Mouse (Mus musculus): ENCODE data around the gene Dcakd. TPM values are rescaled to one million over a fixed set of nuclear protein-coding genes. Genes with fewer than 3 reads are reported as not detected.

Gene Dcakd
- polyA plus RNA-seq, 1 experiment, result not detected

DNA sequence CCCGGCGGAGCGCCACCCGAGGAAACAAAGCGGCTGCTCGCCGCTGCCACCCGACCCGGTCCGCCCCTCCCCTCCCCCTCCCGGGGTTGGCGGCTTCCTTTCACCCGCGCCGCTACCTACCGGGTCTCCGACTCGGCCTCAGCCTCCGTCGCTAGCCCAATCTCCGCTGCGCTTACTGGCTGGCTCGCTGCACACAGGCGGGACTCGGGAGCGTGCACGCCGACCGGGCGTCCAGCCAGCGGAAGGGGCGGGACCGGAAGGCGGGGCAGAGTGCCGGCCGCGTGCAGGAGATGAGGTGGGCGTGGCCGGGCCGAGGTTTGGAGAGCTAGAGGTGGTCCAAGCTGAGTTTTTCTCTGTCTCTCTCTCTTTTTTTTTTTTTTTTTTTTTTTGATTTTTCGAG is 11.2 kb downstream of the Dcakd start:
- TF ChIP-seq CTCF (IDR thresholded peaks at IDR 0.05; ENCODE audit: insufficient read depth, low read depth, low read length), result no peak
- peak; percentile 59 for TF ChIP-seq POLR2A (IDR thresholded peaks at IDR 0.05; ENCODE audit: insufficient read depth, low read depth, low read length)
- H3K4me1 ChIP-seq (ENCODE audit: control insufficient read depth, insufficient read depth, low read length), result peaks cover 5% of the 10 kb centered on the region; the same call in 1 of the 2 replicates
- H3K4me3 ChIP-seq (ENCODE audit: insufficient read depth, low read depth, low read length), result peak overlapping the region; percentile 94
- WGBS, result 1% methylated on average over 41 of the region's 41 CpGs
- H3K27ac ChIP-seq (ENCODE audit: insufficient read depth, low read depth, low read length), result peak overlapping the region; percentile 69

DNA sequence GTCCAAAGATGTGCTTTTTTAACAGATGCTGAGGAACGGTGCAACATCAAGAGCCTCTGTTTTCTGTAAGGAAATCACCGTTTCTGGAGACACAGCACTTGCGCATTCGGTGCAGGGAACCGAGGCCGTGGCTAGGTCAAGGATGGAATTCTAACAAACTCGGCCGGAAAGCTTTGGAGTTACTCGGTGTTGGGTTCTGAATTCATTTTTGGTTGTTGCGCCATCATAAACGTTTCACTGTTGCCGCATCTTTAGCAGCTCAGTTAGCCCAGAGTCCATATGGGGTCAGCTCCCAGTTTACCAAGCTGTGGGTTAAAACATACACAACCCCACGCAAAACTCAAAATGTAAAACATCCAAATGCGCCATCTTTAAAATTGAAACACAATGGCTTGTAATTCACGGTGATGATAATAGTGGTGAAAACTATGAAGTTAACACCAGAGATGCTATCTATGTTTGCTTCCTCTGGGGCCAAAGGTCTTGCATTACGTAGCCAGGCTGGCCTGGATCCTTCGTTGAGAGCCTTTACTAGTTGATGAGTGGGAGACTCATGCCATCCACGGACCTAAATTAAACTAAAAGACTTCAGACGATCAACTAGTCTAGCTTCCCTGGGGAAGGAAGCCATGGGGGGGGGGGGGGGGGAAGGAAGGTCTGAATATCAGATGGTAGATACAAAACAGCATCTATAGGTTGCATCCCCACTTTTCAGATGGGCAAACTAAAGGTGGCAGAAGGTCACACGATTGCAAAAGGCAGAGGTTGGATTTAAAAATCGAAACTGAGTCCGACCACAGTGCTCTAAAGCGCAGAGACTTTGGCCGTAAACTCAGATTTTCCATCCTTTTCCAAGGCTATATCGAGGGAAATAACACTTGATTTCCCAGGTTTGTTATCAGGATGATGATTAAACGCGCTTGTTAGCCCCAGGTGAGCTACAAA is 12.0 kb downstream of the Dcakd start:
- Histone ChIP-seq H3K4me3 (ENCODE audit: insufficient read depth, low read depth, low read length) (peak overlapping the region; percentile 94), H3K27ac (ENCODE audit: insufficient read depth, low read depth, low read length) (peak overlapping the region; percentile 69), H3K4me1 (ENCODE audit: control insufficient read depth, insufficient read depth, low read length) (peaks cover 5% of the 10 kb centered on the region; the same call in 1 of the 2 replicates)
- 42% methylated on average over 27 of the region's 27 CpGs for WGBS
- no peak for TF ChIP-seq CTCF (IDR thresholded peaks at IDR 0.05; ENCODE audit: insufficient read depth, low read depth, low read length)
- no peak for TF ChIP-seq POLR2A (IDR thresholded peaks at IDR 0.05; ENCODE audit: insufficient read depth, low read depth, low read length)

DNA sequence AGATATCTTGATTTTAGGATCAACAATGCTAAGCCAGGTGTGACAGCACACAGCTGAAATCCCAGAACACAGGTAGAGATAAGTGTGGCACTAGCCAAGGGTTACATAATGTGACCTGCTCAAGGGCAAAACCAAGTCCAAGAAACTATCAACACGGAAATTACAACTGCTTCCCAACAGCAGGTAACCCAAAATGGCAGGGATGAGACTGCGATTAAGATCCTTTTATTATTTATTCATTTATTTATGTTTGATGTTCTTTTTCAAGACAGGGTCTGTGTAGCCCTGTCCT is 17.0 kb downstream of the Dcakd start:
- Histone ChIP-seq H3K4me1 (ENCODE audit: control insufficient read depth, insufficient read depth, low read length) (peaks cover 22% of the 10 kb centered on the region), H3K27ac (ENCODE audit: insufficient read depth, low read depth, low read length) (no peak overlapping the region), H3K4me3 (ENCODE audit: insufficient read depth, low read depth, low read length) (no peak overlapping the region)
- 93% methylated on average over 2 of the region's 2 CpGs for WGBS
- TF ChIP-seq POLR2A (IDR thresholded peaks at IDR 0.05; ENCODE audit: insufficient read depth, low read depth, low read length) (no peak), CTCF (IDR thresholded peaks at IDR 0.05; ENCODE audit: insufficient read depth, low read depth, low read length) (no peak)

DNA sequence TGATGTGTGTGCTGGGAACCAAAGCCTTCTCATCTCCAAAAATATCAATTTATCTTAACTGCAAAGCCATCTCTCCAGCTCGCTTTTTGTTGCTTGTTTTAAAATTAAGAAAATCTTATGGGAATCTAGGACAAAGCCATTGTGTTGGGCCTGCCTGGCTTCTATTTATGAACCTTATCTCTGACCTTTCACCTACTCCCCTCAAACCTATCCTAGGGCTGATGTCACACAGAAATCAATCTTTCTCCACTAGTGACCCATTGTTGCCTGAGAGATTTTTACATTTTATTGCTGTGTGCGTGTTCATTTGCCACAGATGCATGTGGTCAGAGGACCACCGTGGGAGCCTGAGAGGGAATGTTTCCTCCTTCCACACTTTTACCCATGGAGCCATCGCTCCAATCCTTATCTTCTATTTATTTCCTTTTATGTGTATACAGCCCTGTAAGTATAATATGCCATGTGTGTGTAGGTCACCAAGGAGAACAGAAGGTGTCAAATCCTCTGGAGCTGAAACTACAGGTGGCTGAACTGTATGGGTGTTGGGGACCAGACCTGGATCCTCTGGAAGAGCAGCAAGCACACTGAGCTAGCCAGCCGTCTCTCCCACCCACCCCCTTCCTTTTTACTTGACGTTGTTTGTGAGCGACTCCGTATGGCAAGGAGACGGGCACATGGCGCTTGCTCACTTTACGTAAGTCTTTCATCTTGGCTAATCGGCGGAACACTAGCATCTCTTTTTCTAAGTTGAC is 17.5 kb downstream of the Dcakd start:
- H3K4me1 ChIP-seq (ENCODE audit: control insufficient read depth, insufficient read depth, low read length), result peaks cover 20% of the 10 kb centered on the region
- no peak overlapping the region for H3K4me3 ChIP-seq (ENCODE audit: insufficient read depth, low read depth, low read length)
- H3K27ac ChIP-seq (ENCODE audit: insufficient read depth, low read depth, low read length), result no peak overlapping the region
- TF ChIP-seq CTCF (IDR thresholded peaks at IDR 0.05; ENCODE audit: insufficient read depth, low read depth, low read length), result no peak
- no peak for TF ChIP-seq POLR2A (IDR thresholded peaks at IDR 0.05; ENCODE audit: insufficient read depth, low read depth, low read length)
- WGBS, result 91% methylated on average over 13 of the region's 13 CpGs

DNA sequence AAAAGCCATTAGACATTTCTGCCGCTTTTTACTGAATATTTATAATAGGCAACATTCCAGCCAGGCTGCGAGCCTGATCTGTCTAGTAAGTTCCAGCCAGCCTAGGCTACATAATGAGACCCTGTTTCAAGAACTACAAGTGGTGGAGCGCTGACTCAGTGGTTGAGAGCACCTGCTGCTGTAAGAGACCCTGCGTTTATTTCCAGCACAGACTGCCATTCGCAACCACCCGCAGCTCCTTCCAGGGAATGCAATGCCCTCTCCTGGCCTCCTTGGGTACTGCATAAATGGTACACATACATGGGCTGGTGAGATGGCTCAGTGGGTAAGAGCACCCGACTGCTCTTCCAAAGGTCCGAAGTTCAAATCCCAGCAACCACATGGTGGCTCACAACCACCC is 18.9 kb downstream of the Dcakd start:
- H3K4me1 ChIP-seq (ENCODE audit: control insufficient read depth, insufficient read depth, low read length), result peaks cover 28% of the 10 kb centered on the region
- no peak overlapping the region for H3K4me3 ChIP-seq (ENCODE audit: insufficient read depth, low read depth, low read length)
- TF ChIP-seq CTCF (IDR thresholded peaks at IDR 0.05; ENCODE audit: insufficient read depth, low read depth, low read length), result no peak
- no peak overlapping the region for H3K27ac ChIP-seq (ENCODE audit: insufficient read depth, low read depth, low read length)
- 47% methylated on average over 8 of the region's 8 CpGs for WGBS

DNA sequence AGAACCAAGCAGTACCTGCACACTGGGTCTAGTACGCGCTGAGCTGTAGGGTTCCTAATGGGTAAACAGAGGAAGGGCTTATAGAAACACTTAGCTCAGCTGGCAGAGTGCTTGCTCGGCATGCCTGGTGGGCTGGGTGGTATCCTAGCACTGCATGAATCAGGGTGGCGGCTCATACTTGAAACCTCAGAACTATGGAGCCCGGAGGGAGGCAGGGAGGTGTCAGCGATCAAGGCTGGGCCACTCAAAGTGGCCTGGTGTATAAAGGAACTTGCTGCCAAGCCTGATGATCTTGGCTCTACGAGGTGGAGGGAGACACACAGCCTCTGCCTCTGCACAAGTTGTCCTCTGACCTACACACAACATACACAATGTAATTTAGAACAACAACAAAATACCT is 19.6 kb downstream of the Dcakd start:
- H3K4me1 ChIP-seq (ENCODE audit: control insufficient read depth, insufficient read depth, low read length), result peaks cover 31% of the 10 kb centered on the region
- no peak for TF ChIP-seq POLR2A (IDR thresholded peaks at IDR 0.05; ENCODE audit: insufficient read depth, low read depth, low read length)
- TF ChIP-seq CTCF (IDR thresholded peaks at IDR 0.05; ENCODE audit: insufficient read depth, low read depth, low read length), result no peak
- 52% methylated on average over 7 of the region's 7 CpGs for WGBS
- H3K27ac ChIP-seq (ENCODE audit: insufficient read depth, low read depth, low read length), result peak overlapping the region; percentile 26; the same call in 1 of the 2 replicates
- H3K4me3 ChIP-seq (ENCODE audit: insufficient read depth, low read depth, low read length), result no peak overlapping the region

DNA sequence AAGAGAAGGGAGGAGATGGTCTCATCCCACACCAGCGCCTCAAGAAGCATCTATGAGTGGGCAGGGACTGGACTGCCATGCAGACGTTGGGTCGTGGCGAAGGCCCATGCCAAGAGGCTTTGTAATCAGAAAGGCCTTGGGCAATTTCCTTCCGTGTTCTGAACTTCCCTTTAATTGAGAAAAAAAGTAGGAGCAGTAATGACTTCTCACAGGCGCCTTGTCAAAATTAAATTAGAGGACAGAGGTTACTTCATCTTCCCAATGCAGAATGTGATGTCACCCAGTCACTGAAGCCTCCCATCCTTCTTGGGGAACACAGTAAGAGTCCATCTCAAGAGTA is 21.2 kb downstream of the Dcakd start:
- Histone ChIP-seq H3K4me1 (ENCODE audit: control insufficient read depth, insufficient read depth, low read length) (peaks cover 43% of the 10 kb centered on the region), H3K4me3 (ENCODE audit: insufficient read depth, low read depth, low read length) (no peak overlapping the region), H3K27ac (ENCODE audit: insufficient read depth, low read depth, low read length) (no peak overlapping the region)
- 55% methylated on average over 6 of the region's 6 CpGs for WGBS
- TF ChIP-seq CTCF (IDR thresholded peaks at IDR 0.05; ENCODE audit: insufficient read depth, low read depth, low read length), result no peak
- TF ChIP-seq POLR2A (IDR thresholded peaks at IDR 0.05; ENCODE audit: insufficient read depth, low read depth, low read length), result no peak

DNA sequence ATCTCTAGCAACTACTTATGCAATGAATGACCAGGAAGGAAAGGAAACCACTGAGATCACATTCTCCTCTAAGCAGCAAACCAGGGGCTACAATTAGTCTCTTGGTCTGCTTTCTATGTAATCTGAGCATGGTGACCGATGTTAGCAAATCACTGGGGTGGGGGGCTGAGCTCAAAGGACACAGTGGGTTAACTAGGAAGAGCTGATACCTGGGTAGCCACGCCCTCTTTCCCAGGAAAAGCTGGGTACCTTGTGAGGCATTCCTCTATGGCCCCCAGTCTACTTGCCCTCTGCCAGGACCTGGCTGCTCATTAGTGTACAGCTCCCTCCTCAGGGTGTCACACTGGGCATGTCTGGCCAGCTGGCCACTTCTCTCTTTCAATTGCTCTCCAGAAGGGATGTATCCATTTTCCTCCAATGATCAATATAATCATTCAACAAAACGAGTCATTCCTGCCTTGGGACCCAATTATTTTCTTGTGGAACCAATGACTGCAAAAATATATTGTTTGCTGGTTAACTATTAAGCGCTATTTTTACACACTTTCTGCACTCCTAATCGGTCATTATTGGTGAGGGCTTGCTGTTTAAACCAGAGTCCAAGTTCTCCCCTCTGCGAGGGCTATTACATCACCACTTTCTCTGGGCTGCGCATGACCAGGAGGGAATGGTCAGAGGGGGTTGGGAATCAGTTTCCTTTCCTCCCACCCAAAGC is 21.7 kb downstream of the Dcakd start:
- H3K27ac ChIP-seq (ENCODE audit: insufficient read depth, low read depth, low read length), result no peak overlapping the region
- 70% methylated on average over 7 of the region's 7 CpGs for WGBS
- H3K4me3 ChIP-seq (ENCODE audit: insufficient read depth, low read depth, low read length), result no peak overlapping the region
- TF ChIP-seq POLR2A (IDR thresholded peaks at IDR 0.05; ENCODE audit: insufficient read depth, low read depth, low read length) (no peak), CTCF (IDR thresholded peaks at IDR 0.05; ENCODE audit: insufficient read depth, low read depth, low read length) (no peak)
- peaks cover 43% of the 10 kb centered on the region for H3K4me1 ChIP-seq (ENCODE audit: control insufficient read depth, insufficient read depth, low read length)

Measured in olfactory bulb, adult 2 months (tissue).